Mouse (Mus musculus) hindbrain, embryonic 13.5 days (tissue): Measurements from ENCODE around the gene Mid1. TPM values are rescaled to one million over a fixed set of nuclear protein-coding genes. Genes with fewer than 3 reads are reported as not detected.
"Not testable (repeated sequence)": the region's sequence is repeated elsewhere in the genome, so short reads cannot be mapped to it uniquely, and the experiment has no call there.

Source experiments
- ATAC-seq: fragments of 200-750 bp; cut with Nextera tagmentation; 2 replicates; pipeline ENCODE4 v1.8.0; 2017; ENCODE audit warnings: moderate TSS enrichment; ENCODE audit not compliant: low FRiP score
- H3K27ac ChIP-seq: fragments of 300-500 bp; sonication (generic); 2 replicates; pipeline ENCODE4 v1.5.1; 2015; ENCODE audit warnings: inconsistent platforms, mild to moderate bottlenecking, moderate library complexity
- H3K27me3 ChIP-seq: fragments of 300-500 bp; sonication (generic); 2 replicates; pipeline ENCODE4 v1.6.1; 2015; ENCODE audit warnings: mild to moderate bottlenecking, inconsistent platforms
- H3K36me3 ChIP-seq: fragments of 300-500 bp; sonication (generic); 2 replicates; pipeline ENCODE4 v1.6.1; 2015; ENCODE audit warnings: mild to moderate bottlenecking, inconsistent platforms
- H3K4me1 ChIP-seq: fragments of 300-500 bp; sonication (generic); replicated peaks from 2 replicates; pipeline ENCODE4 v1.6.1; 2015; ENCODE audit warnings: inconsistent platforms
- H3K4me2 ChIP-seq: fragments of 300-500 bp; sonication (generic); 2 replicates; pipeline ENCODE4 v1.6.1; 2015; ENCODE audit warnings: inconsistent platforms, mild to moderate bottlenecking, moderate library complexity
- H3K4me3 ChIP-seq: fragments of 300-500 bp; sonication (generic); 2 replicates; pipeline ENCODE4 v1.5.1; 2015; ENCODE audit warnings: mild to moderate bottlenecking, inconsistent platforms
- H3K9ac ChIP-seq: fragments of 300-500 bp; sonication (generic); 2 replicates; pipeline ENCODE4 v1.6.1; 2015; ENCODE audit warnings: mild to moderate bottlenecking, inconsistent platforms
- H3K9me3 ChIP-seq: fragments of 300-500 bp; sonication (generic); 2 replicates; pipeline ENCODE4 v1.6.1; 2016; ENCODE audit warnings: inconsistent platforms
- WGBS: fragments of 180-500 bp; shearing (Covaris S2); methylation state at CpG from one replicate; pipeline ENCODE4 v1.1.7; 2015; 5-methylcytosine and 5-hydroxymethylcytosine counted together
- polyA plus RNA-seq: library from polyadenylated mRNA; unstranded; fragments of >200 nt; fragmentation: Nextera tagmentation; extraction: Ambion mirVana; gene quantifications from 2 replicates; pipeline ENCODE4 v1.2.1, GENCODE M21; 2015

The Mid1 gene
- polyA plus RNA-seq, 1 experiment from 2014 or later = 7.7 TPM

- peaks cover 38% of the 10 kb centered on the region for H3K9me3 ChIP-seq
- H3K27me3 ChIP-seq, H3K4me3 ChIP-seq, H3K4me1 ChIP-seq, H3K9ac ChIP-seq, H3K27ac ChIP-seq, H3K4me2 ChIP-seq, ATAC-seq: not testable (repeated sequence)
- H3K36me3 ChIP-seq = peaks cover 37% of the 10 kb centered on the region
- WGBS = 79% methylated on average over 12 of the region's 12 CpGs
Observed at GRCm38 (mm10) chrX:170021205-170021604, 336.2 kb downstream of the Mid1 start.

- ATAC-seq, H3K9ac ChIP-seq, H3K27me3 ChIP-seq, H3K27ac ChIP-seq, H3K4me3 ChIP-seq, H3K4me1 ChIP-seq, H3K4me2 ChIP-seq: not testable (repeated sequence)
- WGBS = 51% methylated on average over 15 of the region's 15 CpGs
- H3K36me3 ChIP-seq = peaks cover 33% of the 10 kb centered on the region
- peaks cover 38% of the 10 kb centered on the region for H3K9me3 ChIP-seq
Observed at GRCm38 (mm10) chrX:170021750-170022461, 336.9 kb downstream of the Mid1 start.

Other genes starting within 250 kb of the Mid1 start
- not detected in 2 replicates for gene 4933400A11Rik, start 94.4 kb downstream of the Mid1 start, polyA plus RNA-seq